Mouse (Mus musculus): ENCODE measurements at regions not wholly inside any gene's neighbourhood (a gene's known extent, or its start where the extent isn't known, plus 50 kb on each side); places are given as distances from the start of the nearest gene placed in this dataset.

- intact Hi-C loops (cut with DNase I): no loop called here
- no peak for DNase-seq (ENCODE audit: low spot score in 2 of 2)
These were observed 134.4 kb upstream of the Atp6ap2 start for GRCm38 (mm10) chrX:12452979-12453769.

- DNase-seq (ENCODE audit: low spot score in 2 of 2): no peak
- intact Hi-C loops (cut with DNase I): no loop called here
These were observed 125.9 kb upstream of the Atp6ap2 start for GRCm38 (mm10) chrX:12461657-12462056.

DNA sequence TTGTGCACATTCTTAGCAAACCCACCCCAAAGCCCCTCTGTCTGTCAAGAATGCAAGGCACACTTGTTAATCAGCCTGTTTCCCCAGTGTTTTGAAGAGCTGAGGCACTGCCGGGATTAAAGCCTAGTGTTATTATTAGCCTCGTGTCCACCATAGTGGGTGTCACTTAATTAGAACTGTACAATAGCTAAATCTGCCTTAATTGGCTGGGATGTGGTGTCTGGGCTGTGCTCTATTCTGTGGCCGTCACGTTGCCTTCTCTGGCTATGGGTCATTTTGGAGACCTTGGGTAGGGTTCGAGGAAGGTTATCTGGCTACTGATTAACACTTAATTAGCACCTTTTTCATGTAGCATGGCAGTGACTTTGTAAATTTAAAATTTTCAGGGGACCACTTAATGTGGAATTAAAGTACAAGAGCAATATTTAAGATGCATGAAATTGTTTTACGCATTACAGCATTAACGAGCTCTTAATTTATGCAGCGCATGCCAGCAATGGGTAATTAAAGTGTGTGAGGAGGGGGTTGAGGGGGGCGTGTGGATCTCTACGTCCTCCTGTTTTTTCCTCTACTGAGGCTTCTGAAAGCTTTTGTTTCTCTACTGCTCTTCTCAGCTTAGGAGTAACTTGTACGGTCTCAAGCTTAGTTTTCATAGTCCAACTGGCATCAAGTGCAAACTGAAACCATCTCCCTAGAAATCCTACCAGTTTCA, 124.5 kb upstream of the Atp6ap2 start:
- DNase-seq (ENCODE audit: low spot score in 2 of 2): no peak
- intact Hi-C loops (cut with DNase I): no loop called here

GRCm38 (mm10) chrX:12466312-12466711, 121.3 kb upstream of the Atp6ap2 start:
- intact Hi-C loops (cut with DNase I): no loop called here
- no peak for DNase-seq (ENCODE audit: low spot score in 2 of 2)

GRCm38 (mm10) chrX:12466897-12467296, 120.7 kb upstream of the Atp6ap2 start:
- DNase-seq (ENCODE audit: low spot score in 2 of 2): no peak
- intact Hi-C loops (cut with DNase I): no loop called here

GRCm38 (mm10) chrX:12467528-12468179, 119.9 kb upstream of the Atp6ap2 start:
- no peak for DNase-seq (ENCODE audit: low spot score in 2 of 2)
- intact Hi-C loops (cut with DNase I): no loop called here

- DNase-seq (ENCODE audit: low spot score in 2 of 2): no peak
- intact Hi-C loops (cut with DNase I): no loop called here
These were observed 115.3 kb upstream of the Atp6ap2 start for GRCm38 (mm10) chrX:12472296-12472695.

- DNase-seq (ENCODE audit: low spot score in 2 of 2): no peak
- intact Hi-C loops (cut with DNase I): no loop called here
These were observed 108.4 kb upstream of the Atp6ap2 start for GRCm38 (mm10) chrX:12479207-12479606.

DNA sequence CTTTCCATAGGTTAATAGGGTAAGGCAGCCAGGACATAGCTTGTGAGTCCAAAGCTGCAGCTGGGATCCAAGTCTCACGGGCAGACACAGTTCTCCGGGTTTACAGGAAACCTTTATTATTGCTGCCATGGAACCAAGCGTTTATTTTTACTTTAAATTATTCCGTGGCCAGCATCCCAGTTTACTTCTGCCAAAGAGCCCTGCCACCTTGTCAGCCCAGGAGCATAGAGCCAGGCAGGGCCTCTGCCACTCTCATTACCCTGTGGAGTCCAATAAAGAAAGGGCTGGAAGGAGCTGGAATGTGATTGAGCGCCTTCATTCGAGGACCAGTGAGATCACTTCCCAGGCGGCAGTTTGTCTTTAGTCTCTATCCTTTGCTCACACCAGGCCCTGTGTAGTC, 96.6 kb upstream of the Atp6ap2 start:
- no peak for DNase-seq (ENCODE audit: low spot score in 2 of 2)
- intact Hi-C loops (cut with DNase I): no loop called here

DNA sequence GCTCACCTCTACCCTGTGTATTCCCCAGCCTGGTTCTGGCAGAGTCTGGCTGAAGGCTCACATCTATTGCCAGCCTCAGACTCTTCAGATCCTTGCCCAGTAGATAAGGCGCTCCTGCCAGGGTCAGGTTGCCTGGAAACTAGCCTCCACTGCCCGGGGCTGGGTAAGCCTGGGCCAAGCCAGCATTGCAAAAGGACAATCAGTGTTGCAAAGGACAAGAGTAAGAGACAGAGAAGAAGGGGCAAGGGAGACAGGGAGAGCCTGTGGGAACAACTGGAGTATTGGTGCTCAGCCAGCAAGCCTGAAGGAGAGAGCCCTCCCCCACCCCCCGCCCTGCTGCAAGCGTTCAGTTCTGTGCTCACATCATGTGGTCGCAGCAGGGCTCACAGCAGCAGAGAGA, 94.4 kb upstream of the Atp6ap2 start:
- DNase-seq (ENCODE audit: low spot score in 2 of 2): no peak

DNA sequence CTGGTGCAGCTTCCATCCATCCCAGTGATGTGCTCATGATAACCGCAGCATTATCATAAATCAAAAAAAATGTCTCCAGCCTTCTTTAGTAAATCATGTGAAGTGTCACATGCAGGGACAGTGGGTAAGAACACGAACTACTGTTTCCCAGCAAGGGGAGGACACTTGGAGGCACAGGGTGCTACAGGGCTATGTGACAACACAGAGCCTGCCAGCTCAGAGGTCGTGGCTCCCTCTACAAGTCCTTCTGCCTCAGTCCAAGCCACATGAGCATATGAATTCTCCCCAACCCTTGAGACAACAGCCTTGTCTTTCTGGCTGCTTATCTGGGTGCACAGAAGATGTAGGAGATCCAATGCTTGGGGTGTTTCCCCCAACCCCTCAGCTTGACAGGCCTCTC, 93.7 kb upstream of the Atp6ap2 start:
- DNase-seq (ENCODE audit: low spot score in 2 of 2): no peak
- intact Hi-C loops (cut with DNase I): no loop called here

More for the DNA sequence above, 94.4 kb upstream of the Atp6ap2 start:
- intact Hi-C loops (cut with DNase I): no loop called here

DNA sequence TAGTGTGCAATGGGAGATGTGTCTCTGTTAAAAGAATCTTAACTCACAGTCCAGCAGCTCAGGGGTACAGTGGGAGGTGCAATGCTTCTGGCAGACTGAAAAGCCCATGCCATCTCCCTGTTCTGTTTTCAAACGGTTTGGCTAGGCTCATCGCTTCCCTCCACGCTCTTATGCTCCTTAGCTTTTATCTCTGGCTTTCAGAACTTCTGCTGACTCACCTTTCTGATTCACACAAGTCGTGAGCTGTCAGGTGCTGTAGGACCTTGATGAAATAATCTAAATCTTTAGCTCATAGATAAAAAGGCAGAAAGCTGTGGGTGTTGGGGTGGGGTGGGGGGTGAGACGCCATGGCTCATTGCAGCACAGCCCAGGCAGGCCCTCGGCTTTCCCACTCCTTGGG, 93.1 kb upstream of the Atp6ap2 start:
- DNase-seq (ENCODE audit: low spot score in 2 of 2): no peak
- intact Hi-C loops (cut with DNase I): no loop called here

- no peak for DNase-seq (ENCODE audit: low spot score in 2 of 2)
- intact Hi-C loops (cut with DNase I): no loop called here
These were observed 87.0 kb upstream of the Atp6ap2 start for GRCm38 (mm10) chrX:12500601-12501000.

GRCm38 (mm10) chrX:12502364-12502763, 85.2 kb upstream of the Atp6ap2 start:
- intact Hi-C loops (cut with DNase I): no loop called here
- DNase-seq (ENCODE audit: low spot score in 2 of 2): no peak

- intact Hi-C loops (cut with DNase I): no loop called here
- DNase-seq (ENCODE audit: low spot score in 2 of 2): no peak
These were observed 84.0 kb upstream of the Atp6ap2 start for GRCm38 (mm10) chrX:12503581-12503980.

DNA sequence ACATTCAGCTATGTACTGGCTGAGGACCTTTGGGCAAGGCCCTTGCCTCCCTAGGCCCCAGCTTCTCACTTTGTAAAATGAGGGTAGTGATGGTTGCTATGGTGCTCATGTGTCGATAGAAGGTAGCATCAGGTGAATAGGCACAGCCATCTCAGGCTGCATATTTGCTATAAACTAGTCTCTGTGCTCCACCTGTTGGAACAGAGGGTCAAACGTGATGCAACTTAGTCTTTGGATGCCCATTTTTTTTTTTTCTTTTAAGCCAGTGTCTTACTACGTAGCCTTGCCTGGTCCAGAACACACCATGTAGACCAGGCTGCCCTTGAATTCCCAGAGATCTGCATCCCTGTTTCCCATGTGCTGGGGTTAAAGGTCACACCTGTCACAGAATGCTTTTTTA, 76.5 kb upstream of the Atp6ap2 start:
- intact Hi-C loops (cut with DNase I): no loop called here
- no peak for DNase-seq (ENCODE audit: low spot score in 2 of 2)

DNA sequence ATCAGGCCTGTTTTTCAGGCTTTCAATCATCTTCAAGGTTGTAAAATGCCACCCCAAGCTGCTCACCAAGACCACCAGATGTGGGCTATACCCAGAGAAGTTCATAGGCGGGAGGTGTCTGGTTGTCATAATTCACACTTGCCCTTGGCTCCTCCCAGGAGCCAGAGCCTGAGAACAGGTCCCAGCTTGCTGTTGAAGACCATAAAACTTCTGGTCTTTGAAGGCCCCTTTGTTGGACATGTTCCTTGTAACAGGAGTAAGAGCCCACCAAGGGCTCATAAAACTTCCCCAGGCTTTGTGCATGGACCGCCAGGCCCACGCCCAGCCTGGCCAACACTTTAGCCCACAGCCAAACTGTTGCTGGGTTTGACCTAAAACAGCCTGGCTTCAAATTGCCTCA, 62.6 kb upstream of the Atp6ap2 start:
- intact Hi-C loops (cut with DNase I): no loop called here
- no peak for DNase-seq (ENCODE audit: low spot score in 2 of 2)

- no peak for DNase-seq (ENCODE audit: low spot score in 2 of 2)
- intact Hi-C loops (cut with DNase I): no loop called here
These were observed 56.9 kb upstream of the Atp6ap2 start for GRCm38 (mm10) chrX:12530406-12531311.
